ENCODE assay signal across 8 mouse cellular contexts in the genomic region with DNA sequence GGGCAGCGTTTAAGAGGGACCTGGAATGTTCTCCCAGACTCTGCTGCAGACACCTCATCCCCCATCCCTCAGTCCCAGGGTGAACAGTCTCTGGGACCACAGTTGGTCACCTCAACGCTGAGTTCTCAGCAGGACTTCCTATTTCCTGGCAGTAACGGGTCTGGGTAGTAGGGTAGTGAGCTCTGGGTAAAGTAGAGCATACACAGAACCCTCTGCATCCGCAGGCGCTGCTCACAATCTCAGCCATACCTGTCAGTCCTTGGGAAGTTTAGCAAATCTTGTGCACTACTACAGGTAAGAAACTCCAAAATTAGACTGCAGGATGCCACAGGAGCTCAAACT. TPM values are rescaled to one million over a fixed set of nuclear protein-coding genes. Genes with fewer than 3 reads are reported as not detected.
DNase-seq lines count a peak whose midpoint lies in the region; ATAC-seq and TF ChIP-seq lines count a peak whose summit lies in the region.

No protein-coding gene starts in this region.

- 4% methylated on average over 5 of the region's 5 CpGs for WGBS in cerebellum, adult 2 months
- WGBS in thymus, adult 2 months, result 3% methylated on average over 5 of the region's 5 CpGs
- 4% methylated on average over 5 of the region's 5 CpGs for WGBS in liver, embryonic 15.5 days (ENCODE audit: insufficient replicate concordance)

- H3K9me3 ChIP-seq in liver, embryonic 15.5 days (replicated peaks), result no peaks in the 10 kb centered on the region

- DNase-seq in cerebellum, adult 2 months, result no peak
- DNase-seq in cerebellum, adult 18-20 months, result no peak
- no peak for DNase-seq in thymus, adult 2 months
- DNase-seq in thymus, postnatal 36 days, result no peak
- no peak for DNase-seq in cerebellum, adult 11-12 months
- DNase-seq in adrenal gland, adult 8-10 months, result no peak
- no peak for DNase-seq in gastrocnemius, postnatal 25 days

- no peak for TF ChIP-seq CTCF in cerebellum, adult 2 months (IDR thresholded peaks at IDR 0.05; ENCODE audit: borderline replicate concordance, insufficient read depth, low read depth, low read length)
- no peak for TF ChIP-seq CTCF in thymus, adult 2 months (IDR thresholded peaks at IDR 0.05; ENCODE audit: borderline replicate concordance, control insufficient read depth, extremely low read depth, insufficient read depth, low read length, poor library complexity)

- no peak for TF ChIP-seq POLR2A in cerebellum, adult 2 months (IDR thresholded peaks at IDR 0.05; ENCODE audit: borderline replicate concordance, insufficient read depth, low read length)
- no peak for TF ChIP-seq POLR2A in thymus, adult 2 months (IDR thresholded peaks at IDR 0.05; ENCODE audit: control insufficient read depth, extremely low read depth, insufficient read depth, low read length, poor library complexity)

- peak overlapping the region; percentile 19; the same call in 1 of the 2 replicates for H3K27ac ChIP-seq in cerebellum, adult 2 months (ENCODE audit: insufficient read depth, low read length)
- peak overlapping the region; percentile 14; the same call in 1 of the 2 replicates for H3K27ac ChIP-seq in thymus, adult 2 months (ENCODE audit: control insufficient read depth, insufficient read depth, low read length)
- H3K27ac ChIP-seq in liver, embryonic 15.5 days (replicated peaks), result peak overlapping the region; percentile 81

- H3K4me1 ChIP-seq in cerebellum, adult 2 months (ENCODE audit: control insufficient read depth, insufficient read depth, low read length), result 0 out of 2 replicates have a peak, but pooled peaks cover 4% of the 10 kb centered on the region
- H3K4me1 ChIP-seq in thymus, adult 2 months (replicated peaks; ENCODE audit: control insufficient read depth, insufficient read depth, low read length), result peaks cover 10% of the 10 kb centered on the region
- H3K4me1 ChIP-seq in liver, embryonic 15.5 days (replicated peaks), result peaks cover 43% of the 10 kb centered on the region

- peak overlapping the region; percentile 91 for H3K4me2 ChIP-seq in liver, embryonic 15.5 days

- ATAC-seq in liver, embryonic 15.5 days (ENCODE audit: insufficient read depth), result peak; percentile 1

- H3K36me3 ChIP-seq in thymus, adult 2 months (ENCODE audit: control insufficient read depth, insufficient read depth, low read length), result no peaks in the 10 kb centered on the region
- peaks cover 10% of the 10 kb centered on the region for H3K36me3 ChIP-seq in liver, embryonic 15.5 days (replicated peaks)

- H3K27me3 ChIP-seq in cerebellum, adult 2 months (ENCODE audit: control insufficient read depth, insufficient read depth, low read length), result no peaks in the 10 kb centered on the region
- H3K27me3 ChIP-seq in thymus, adult 2 months (ENCODE audit: control insufficient read depth, insufficient read depth, low read length), result no peaks in the 10 kb centered on the region
- peaks cover 9% of the 10 kb centered on the region; the same call in 1 of the 2 replicates for H3K27me3 ChIP-seq in liver, embryonic 15.5 days

- H3K9ac ChIP-seq in liver, embryonic 15.5 days, result peak overlapping the region; percentile 68

- peak overlapping the region; percentile 77 for H3K4me3 ChIP-seq in cerebellum, adult 2 months (replicated peaks; ENCODE audit: insufficient read depth, low read depth, low read length)
- H3K4me3 ChIP-seq in thymus, adult 2 months (ENCODE audit: control insufficient read depth, insufficient read depth, low read length), result peak overlapping the region; percentile 79
- peak overlapping the region; percentile 96 for H3K4me3 ChIP-seq in liver, embryonic 15.5 days (replicated peaks)

RNA-seq across cellular contexts. Expression of a gene that starts 0.6 kb away (rescaled TPM):
- 52.0 and 52.4 TPM in 2 replicates for polyA plus RNA-seq in cerebellum, adult 2 months (2012; rRNA removed)
- 247 and 304 TPM in 2 replicates for polyA plus RNA-seq in thymus, adult 2 months (2012; rRNA removed)
- polyA plus RNA-seq in liver, embryonic 15.5 days (2015; fragmentation: Nextera tagmentation; extraction: Ambion mirVana), result 26.3 and 29.2 TPM in 2 replicates
- total RNA-seq in adrenal gland, adult 8-10 months (2022), result 10 to 100 TPM; 49.6 to 86.9 (median 68.3) TPM
- 10 to 100 TPM; 19.3 to 19.4 TPM for total RNA-seq in gastrocnemius, postnatal 25 days (2021)

RNA-seq across cellular contexts. Expression of a gene that starts 13.2 kb away (rescaled TPM):
- 136 and 151 TPM in 2 replicates for polyA plus RNA-seq in cerebellum, adult 2 months (2012; rRNA removed)
- polyA plus RNA-seq in thymus, adult 2 months (2012; rRNA removed), result 60.3 and 66.6 TPM in 2 replicates
- polyA plus RNA-seq in liver, embryonic 15.5 days (2015; fragmentation: Nextera tagmentation; extraction: Ambion mirVana), result 6.1 and 6.7 TPM in 2 replicates
- 10 to 100 TPM; 42.2 to 60.4 (median 53.7) TPM for total RNA-seq in adrenal gland, adult 8-10 months (2022)
- total RNA-seq in gastrocnemius, postnatal 25 days (2021), result 10 to 100 TPM; 34.7 to 38.5 TPM

RNA-seq across cellular contexts. Expression of a gene that starts 24.8 kb away (rescaled TPM):
- 61.6 and 68.6 TPM in 2 replicates for polyA plus RNA-seq in cerebellum, adult 2 months (2012; rRNA removed)
- polyA plus RNA-seq in thymus, adult 2 months (2012; rRNA removed), result 69.7 and 87.6 TPM in 2 replicates
- 5.5 and 5.8 TPM in 2 replicates for polyA plus RNA-seq in liver, embryonic 15.5 days (2015; fragmentation: Nextera tagmentation; extraction: Ambion mirVana)
- total RNA-seq in adrenal gland, adult 8-10 months (2022), result 10 to 100 TPM; 21.5 to 30.9 (median 24.2) TPM
- total RNA-seq in gastrocnemius, postnatal 25 days (2021), result 10 to 100 TPM; 12.6 to 13.1 TPM

RNA-seq across cellular contexts. Expression of a gene that starts 59.2 kb away (rescaled TPM):
- 23.8 and 24.2 TPM in 2 replicates for polyA plus RNA-seq in cerebellum, adult 2 months (2012; rRNA removed)
- polyA plus RNA-seq in thymus, adult 2 months (2012; rRNA removed), result 58.8 and 59.6 TPM in 2 replicates
- 14.1 and 14.3 TPM in 2 replicates for polyA plus RNA-seq in liver, embryonic 15.5 days (2015; fragmentation: Nextera tagmentation; extraction: Ambion mirVana)
- 10 to 100 TPM; 29.3 to 45.0 (median 36.1) TPM for total RNA-seq in adrenal gland, adult 8-10 months (2022)
- 1 to 10 TPM; 8.7 to 9.1 TPM for total RNA-seq in gastrocnemius, postnatal 25 days (2021)

Comparison
In these comparisons a context has a peak if more than half of its experiments do, and no peak if none do; other contexts are left out.
1. H3K27ac ChIP-seq: peak in every context shown above with its lines; median percentile 81 in liver, embryonic 15.5 days; 19 in cerebellum, adult 2 months; 14 in thymus, adult 2 months.